Mouse (Mus musculus): ENCODE measurements around the gene Rasal2. TPM values are rescaled to one million over a fixed set of nuclear protein-coding genes. Genes with fewer than 3 reads are reported as not detected.

Gene Rasal2
- polyA plus RNA-seq, 1 experiment from 2014 or later = 13.7 TPM

DNA sequence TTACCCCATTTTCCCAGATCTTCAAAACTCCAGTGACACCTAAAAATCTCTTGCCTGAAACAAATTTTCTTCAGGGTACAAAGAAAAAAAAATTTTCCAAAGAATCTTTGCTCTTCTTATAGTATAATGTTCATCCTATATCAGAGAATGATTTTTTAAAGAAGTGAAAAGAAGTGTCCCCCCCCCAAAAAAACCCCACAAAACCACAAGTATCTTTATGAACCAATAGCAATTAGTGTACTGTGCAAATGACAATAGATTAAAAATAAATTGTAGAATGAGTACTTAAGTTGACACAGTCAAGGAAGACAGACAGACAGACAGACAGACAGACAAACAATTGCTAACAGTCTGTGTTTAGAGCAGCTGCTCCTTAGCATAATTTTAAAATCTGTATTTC, 84.3 kb downstream of the Rasal2 start:
- Histone ChIP-seq H3K4me2 (ENCODE audit: low read depth, low read length) (no peak overlapping the region), H3K9me3 (replicated peaks; ENCODE audit: control insufficient read depth, low read length) (no peaks in the 10 kb centered on the region), H3K36me3 (ENCODE audit: control insufficient read depth, insufficient read depth) (no peaks in the 10 kb centered on the region), H3K27ac (ENCODE audit: low read length) (no peak overlapping the region), H3K4me3 (ENCODE audit: low read length) (no peak overlapping the region), H3K9ac (ENCODE audit: low read length) (no peak overlapping the region), H3K27me3 (ENCODE audit: control insufficient read depth, insufficient read depth, low read length) (no peaks in the 10 kb centered on the region), H3K4me1 (ENCODE audit: control insufficient read depth, insufficient read depth, low read length) (no peaks in the 10 kb centered on the region)
- ATAC-seq (replicated peaks; ENCODE audit: extremely low read depth, insufficient read depth, low FRiP score) = no peak

DNA sequence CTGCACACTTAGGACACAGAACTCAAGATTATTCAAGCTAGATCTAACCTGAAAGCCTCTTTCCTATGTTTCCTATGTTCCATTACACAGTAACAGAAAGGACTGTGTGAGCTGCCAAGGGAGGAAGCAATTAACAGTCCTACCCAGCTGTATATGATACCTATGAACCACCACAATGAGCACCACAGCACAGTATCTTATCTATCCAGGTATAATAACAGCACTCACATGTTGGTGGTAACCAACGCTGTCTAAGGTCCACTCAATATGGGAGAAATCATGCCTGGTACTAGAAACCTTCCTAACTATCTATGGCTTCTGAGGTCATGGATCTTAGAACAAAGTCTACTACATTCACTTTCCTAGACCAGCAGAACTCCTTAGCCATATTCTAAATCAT, 89.3 kb downstream of the Rasal2 start:
- Histone ChIP-seq H3K4me2 (ENCODE audit: low read depth, low read length) (no peak overlapping the region), H3K36me3 (ENCODE audit: control insufficient read depth, insufficient read depth) (no peaks in the 10 kb centered on the region), H3K9ac (ENCODE audit: low read length) (no peak overlapping the region), H3K27me3 (ENCODE audit: control insufficient read depth, insufficient read depth, low read length) (no peaks in the 10 kb centered on the region), H3K4me1 (ENCODE audit: control insufficient read depth, insufficient read depth, low read length) (no peaks in the 10 kb centered on the region), H3K27ac (ENCODE audit: low read length) (no peak overlapping the region), H3K4me3 (ENCODE audit: low read length) (no peak overlapping the region), H3K9me3 (replicated peaks; ENCODE audit: control insufficient read depth, low read length) (no peaks in the 10 kb centered on the region)
- 83% methylated on average over 1 of the region's 1 CpGs for WGBS
- ATAC-seq (replicated peaks; ENCODE audit: extremely low read depth, insufficient read depth, low FRiP score) = no peak

DNA sequence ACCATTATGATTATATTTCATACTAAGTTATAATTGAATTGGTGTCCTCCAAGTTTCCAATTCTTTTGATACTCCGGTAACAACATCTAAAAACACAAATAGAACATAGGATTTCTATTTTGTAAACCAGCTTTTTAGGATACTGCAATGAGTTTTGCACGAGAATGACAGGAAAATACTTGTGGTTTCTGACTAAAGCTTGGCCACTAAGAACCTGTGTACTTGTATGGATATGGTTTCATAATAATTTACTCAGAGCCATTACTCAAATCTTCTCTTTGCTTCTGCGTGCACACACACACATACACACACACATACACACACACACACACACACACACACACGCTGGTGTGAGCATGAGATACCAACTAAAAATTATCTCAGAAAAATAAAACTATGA, 93.5 kb downstream of the Rasal2 start:
- H3K4me2 ChIP-seq (ENCODE audit: low read depth, low read length) = no peak overlapping the region
- no peaks in the 10 kb centered on the region for H3K36me3 ChIP-seq (ENCODE audit: control insufficient read depth, insufficient read depth)
- ATAC-seq (replicated peaks; ENCODE audit: extremely low read depth, insufficient read depth, low FRiP score) = no peak
- H3K9me3 ChIP-seq (replicated peaks; ENCODE audit: control insufficient read depth, low read length) = no peaks in the 10 kb centered on the region
- no peak overlapping the region for H3K9ac ChIP-seq (ENCODE audit: low read length)
- no peaks in the 10 kb centered on the region for H3K4me1 ChIP-seq (ENCODE audit: control insufficient read depth, insufficient read depth, low read length)
- no peak overlapping the region for H3K4me3 ChIP-seq (ENCODE audit: low read length)
- H3K27ac ChIP-seq (ENCODE audit: low read length) = no peak overlapping the region
- whole genome bisulfite sequencing = 89% methylated on average over 4 of the region's 4 CpGs
- H3K27me3 ChIP-seq (ENCODE audit: control insufficient read depth, insufficient read depth, low read length) = no peaks in the 10 kb centered on the region

DNA sequence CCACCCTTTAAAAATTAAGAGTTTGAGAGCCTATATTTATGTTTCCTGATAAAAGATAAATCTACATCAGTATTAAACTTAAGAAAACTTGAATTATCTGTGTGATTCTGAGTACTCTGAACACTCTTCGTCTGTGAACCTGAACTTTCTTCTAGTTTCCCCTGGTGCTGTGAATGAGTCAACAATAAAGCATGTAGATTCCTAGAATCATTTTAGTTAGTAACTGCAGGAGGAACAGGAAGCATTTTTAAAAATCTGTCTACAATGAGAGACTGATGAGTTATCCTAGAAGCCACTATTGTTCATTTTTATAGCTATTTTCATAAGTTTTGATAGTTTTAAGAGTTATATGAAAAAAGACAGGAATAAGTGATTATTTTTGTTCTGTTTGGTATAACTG, 111.1 kb downstream of the Rasal2 start:
- no peak overlapping the region for H3K4me2 ChIP-seq (ENCODE audit: low read depth, low read length)
- no peak for ATAC-seq (replicated peaks; ENCODE audit: extremely low read depth, insufficient read depth, low FRiP score)
- H3K27ac ChIP-seq (ENCODE audit: low read length) = no peak overlapping the region
- no peak overlapping the region for H3K9ac ChIP-seq (ENCODE audit: low read length)
- WGBS = 48% methylated on average over 1 of the region's 1 CpGs
- 0 out of 2 replicates have a peak, but pooled peaks cover 3% of the 10 kb centered on the region for H3K36me3 ChIP-seq (ENCODE audit: control insufficient read depth, insufficient read depth)
- no peaks in the 10 kb centered on the region for H3K27me3 ChIP-seq (ENCODE audit: control insufficient read depth, insufficient read depth, low read length)
- no peaks in the 10 kb centered on the region for H3K9me3 ChIP-seq (replicated peaks; ENCODE audit: control insufficient read depth, low read length)
- H3K4me3 ChIP-seq (ENCODE audit: low read length) = no peak overlapping the region
- H3K4me1 ChIP-seq (ENCODE audit: control insufficient read depth, insufficient read depth, low read length) = no peaks in the 10 kb centered on the region

DNA sequence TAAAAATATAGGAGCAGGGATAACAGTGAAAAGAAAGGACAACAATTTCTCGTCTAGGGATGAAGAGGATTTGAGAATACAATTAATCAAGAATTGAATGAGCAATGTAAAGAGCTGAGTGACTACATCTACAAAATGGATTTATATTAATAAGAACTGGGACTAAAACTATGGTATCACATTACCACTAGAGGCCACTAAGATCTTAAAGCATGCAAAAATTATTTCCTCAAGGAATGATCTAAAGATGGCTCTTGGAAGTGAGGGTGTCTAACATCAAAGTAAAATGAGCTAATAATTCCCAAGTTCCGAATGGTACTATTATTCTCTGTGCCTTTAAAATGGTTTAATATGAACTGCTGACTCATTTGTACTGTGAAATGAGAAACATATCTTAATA, 112.8 kb downstream of the Rasal2 start:
- Histone ChIP-seq H3K9me3 (replicated peaks; ENCODE audit: control insufficient read depth, low read length) (no peaks in the 10 kb centered on the region), H3K36me3 (ENCODE audit: control insufficient read depth, insufficient read depth) (0 out of 2 replicates have a peak, but pooled peaks cover 3% of the 10 kb centered on the region), H3K27ac (ENCODE audit: low read length) (no peak overlapping the region), H3K4me1 (ENCODE audit: control insufficient read depth, insufficient read depth, low read length) (no peaks in the 10 kb centered on the region), H3K9ac (ENCODE audit: low read length) (no peak overlapping the region), H3K27me3 (ENCODE audit: control insufficient read depth, insufficient read depth, low read length) (no peaks in the 10 kb centered on the region), H3K4me3 (ENCODE audit: low read length) (no peak overlapping the region), H3K4me2 (ENCODE audit: low read depth, low read length) (no peak overlapping the region)
- ATAC-seq (replicated peaks; ENCODE audit: extremely low read depth, insufficient read depth, low FRiP score) = no peak
- WGBS = 75% methylated on average over 2 of the region's 2 CpGs

DNA sequence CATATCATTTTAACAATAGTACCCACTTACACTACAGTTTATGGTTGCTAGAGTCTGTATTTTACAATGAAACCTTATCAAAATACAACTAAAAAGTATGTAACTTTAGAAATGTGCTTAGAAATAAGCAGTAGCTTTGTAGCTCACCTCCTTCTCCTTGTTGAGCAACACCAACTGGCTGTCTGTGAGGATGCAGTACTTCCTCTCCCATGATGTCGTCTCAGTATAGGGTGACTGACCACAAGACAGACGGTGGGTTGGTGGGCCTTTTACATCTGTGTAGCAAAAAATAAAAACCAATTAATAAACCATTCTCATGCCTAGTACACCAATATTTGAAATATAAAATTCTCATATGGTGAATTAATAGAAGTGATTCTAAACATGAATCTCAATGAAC, 113.4 kb downstream of the Rasal2 start:
- ATAC-seq (replicated peaks; ENCODE audit: extremely low read depth, insufficient read depth, low FRiP score) = no peak
- Histone ChIP-seq H3K27me3 (ENCODE audit: control insufficient read depth, insufficient read depth, low read length) (no peaks in the 10 kb centered on the region), H3K4me1 (ENCODE audit: control insufficient read depth, insufficient read depth, low read length) (no peaks in the 10 kb centered on the region), H3K4me2 (ENCODE audit: low read depth, low read length) (no peak overlapping the region), H3K9me3 (replicated peaks; ENCODE audit: control insufficient read depth, low read length) (no peaks in the 10 kb centered on the region), H3K36me3 (ENCODE audit: control insufficient read depth, insufficient read depth) (0 out of 2 replicates have a peak, but pooled peaks cover 3% of the 10 kb centered on the region), H3K4me3 (ENCODE audit: low read length) (no peak overlapping the region), H3K9ac (ENCODE audit: low read length) (no peak overlapping the region), H3K27ac (ENCODE audit: low read length) (no peak overlapping the region)
- 71% methylated on average over 2 of the region's 2 CpGs for WGBS

DNA sequence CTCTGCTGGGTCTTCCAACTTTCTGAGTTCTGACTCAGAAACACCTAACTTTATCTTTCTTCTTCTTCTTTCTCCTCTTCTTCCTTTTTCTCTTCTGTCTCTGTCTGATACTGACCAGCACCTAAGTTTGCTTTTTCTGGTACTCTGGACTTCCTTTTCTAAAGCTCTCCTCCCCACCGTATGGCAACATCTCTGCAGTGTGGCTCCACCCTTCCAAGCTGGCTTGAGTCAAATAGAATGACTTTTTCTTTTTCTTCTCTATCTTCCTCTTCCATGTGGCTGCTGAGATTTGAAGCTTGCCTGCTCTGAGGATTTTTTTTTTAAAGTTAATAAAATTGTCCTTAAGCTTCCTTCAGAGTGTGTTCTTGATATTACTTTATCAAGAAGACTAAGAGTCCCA, 115.3 kb downstream of the Rasal2 start:
- Histone ChIP-seq H3K27me3 (ENCODE audit: control insufficient read depth, insufficient read depth, low read length) (no peaks in the 10 kb centered on the region), H3K36me3 (ENCODE audit: control insufficient read depth, insufficient read depth) (0 out of 2 replicates have a peak, but pooled peaks cover 3% of the 10 kb centered on the region), H3K9me3 (replicated peaks; ENCODE audit: control insufficient read depth, low read length) (no peaks in the 10 kb centered on the region), H3K27ac (ENCODE audit: low read length) (no peak overlapping the region), H3K4me2 (ENCODE audit: low read depth, low read length) (no peak overlapping the region), H3K9ac (ENCODE audit: low read length) (no peak overlapping the region), H3K4me3 (ENCODE audit: low read length) (no peak overlapping the region), H3K4me1 (ENCODE audit: control insufficient read depth, insufficient read depth, low read length) (no peaks in the 10 kb centered on the region)
- 73% methylated on average over 1 of the region's 1 CpGs for WGBS
- ATAC-seq (replicated peaks; ENCODE audit: extremely low read depth, insufficient read depth, low FRiP score) = no peak

DNA sequence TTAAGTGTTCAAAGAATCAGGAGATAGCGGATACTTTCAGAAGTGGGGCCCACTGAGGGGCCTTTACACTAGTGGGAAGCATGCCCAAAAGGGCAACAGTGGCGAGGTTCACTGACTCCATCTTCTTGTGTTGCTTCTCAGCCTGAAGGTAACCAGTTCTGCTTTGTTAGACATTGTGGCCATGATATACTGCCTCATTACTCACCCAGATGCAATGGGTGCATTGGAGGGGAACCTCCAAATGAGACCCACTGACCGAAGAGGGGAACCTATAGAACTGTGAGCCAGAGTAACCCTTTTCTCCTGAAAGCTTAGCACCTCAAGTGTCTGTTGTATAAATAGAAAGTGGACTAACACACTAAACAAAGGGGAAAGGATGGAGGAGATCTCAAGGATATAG, 116.5 kb downstream of the Rasal2 start:
- H3K36me3 ChIP-seq (ENCODE audit: control insufficient read depth, insufficient read depth) = 0 out of 2 replicates have a peak, but pooled peaks cover 3% of the 10 kb centered on the region
- no peaks in the 10 kb centered on the region for H3K27me3 ChIP-seq (ENCODE audit: control insufficient read depth, insufficient read depth, low read length)
- 92% methylated on average over 3 of the region's 3 CpGs for WGBS
- H3K4me2 ChIP-seq (ENCODE audit: low read depth, low read length) = no peak overlapping the region
- H3K9ac ChIP-seq (ENCODE audit: low read length) = no peak overlapping the region
- H3K4me1 ChIP-seq (ENCODE audit: control insufficient read depth, insufficient read depth, low read length) = no peaks in the 10 kb centered on the region
- H3K4me3 ChIP-seq (ENCODE audit: low read length) = no peak overlapping the region
- no peak for ATAC-seq (replicated peaks; ENCODE audit: extremely low read depth, insufficient read depth, low FRiP score)
- no peak overlapping the region for H3K27ac ChIP-seq (ENCODE audit: low read length)
- H3K9me3 ChIP-seq (replicated peaks; ENCODE audit: control insufficient read depth, low read length) = no peaks in the 10 kb centered on the region

DNA sequence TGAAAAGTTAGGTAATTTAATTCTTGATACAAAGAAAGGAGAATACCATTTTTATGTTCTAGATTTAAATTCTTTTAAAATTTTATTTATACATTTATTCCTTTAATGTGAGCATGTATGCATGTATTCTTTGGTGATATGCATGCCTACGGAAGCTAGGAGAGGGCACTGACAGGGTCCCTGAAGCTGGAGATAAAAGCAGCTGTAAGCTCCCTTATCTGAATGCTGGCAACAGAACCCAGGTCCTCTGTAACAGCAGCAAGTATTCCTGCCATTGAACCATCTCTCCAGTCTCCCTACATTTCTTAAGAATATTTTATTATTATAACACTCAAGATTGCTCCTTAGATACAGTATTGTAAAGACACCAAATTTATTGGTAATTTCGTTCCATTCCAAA, 122.2 kb downstream of the Rasal2 start:
- no peak overlapping the region for H3K4me2 ChIP-seq (ENCODE audit: low read depth, low read length)
- 64% methylated on average over 2 of the region's 2 CpGs for WGBS

DNA sequence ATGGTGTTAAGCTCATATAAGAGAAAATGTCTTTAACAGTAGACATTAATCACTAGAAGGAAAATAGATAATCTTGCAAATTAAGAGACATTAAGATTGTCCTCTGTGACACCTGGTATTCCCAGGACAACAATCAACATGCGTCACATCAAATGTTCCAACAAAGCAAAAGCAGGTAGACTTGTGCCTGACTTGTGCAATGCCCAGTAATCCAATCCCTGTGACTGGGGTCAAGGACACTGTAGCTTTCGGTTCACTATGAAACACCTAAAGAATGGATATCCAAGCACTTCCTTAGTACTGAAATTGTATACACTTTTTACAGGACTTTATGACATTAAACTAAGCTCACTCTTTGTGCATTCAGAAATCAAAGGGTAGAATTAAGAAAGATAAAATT, 123.1 kb downstream of the Rasal2 start:
- Histone ChIP-seq H3K27me3 (ENCODE audit: control insufficient read depth, insufficient read depth, low read length) (no peaks in the 10 kb centered on the region), H3K4me2 (ENCODE audit: low read depth, low read length) (no peak overlapping the region), H3K36me3 (ENCODE audit: control insufficient read depth, insufficient read depth) (no peaks in the 10 kb centered on the region), H3K4me3 (ENCODE audit: low read length) (no peak overlapping the region), H3K4me1 (ENCODE audit: control insufficient read depth, insufficient read depth, low read length) (peaks cover 2% of the 10 kb centered on the region; the same call in 1 of the 2 replicates), H3K9ac (ENCODE audit: low read length) (no peak overlapping the region), H3K27ac (ENCODE audit: low read length) (no peak overlapping the region), H3K9me3 (replicated peaks; ENCODE audit: control insufficient read depth, low read length) (no peaks in the 10 kb centered on the region)
- no peak for ATAC-seq (replicated peaks; ENCODE audit: extremely low read depth, insufficient read depth, low FRiP score)
- 82% methylated on average over 2 of the region's 2 CpGs for WGBS

More for the DNA sequence above, 122.2 kb downstream of the Rasal2 start:
- no peaks in the 10 kb centered on the region for H3K36me3 ChIP-seq (ENCODE audit: control insufficient read depth, insufficient read depth)
- H3K9ac ChIP-seq (ENCODE audit: low read length) = no peak overlapping the region
- no peak overlapping the region for H3K27ac ChIP-seq (ENCODE audit: low read length)
- peaks cover 2% of the 10 kb centered on the region; the same call in 1 of the 2 replicates for H3K4me1 ChIP-seq (ENCODE audit: control insufficient read depth, insufficient read depth, low read length)
- H3K9me3 ChIP-seq (replicated peaks; ENCODE audit: control insufficient read depth, low read length) = no peaks in the 10 kb centered on the region
- no peak overlapping the region for H3K4me3 ChIP-seq (ENCODE audit: low read length)
- H3K27me3 ChIP-seq (ENCODE audit: control insufficient read depth, insufficient read depth, low read length) = no peaks in the 10 kb centered on the region
- ATAC-seq (replicated peaks; ENCODE audit: extremely low read depth, insufficient read depth, low FRiP score) = no peak

Measured in heart, embryonic 16.5 days (tissue).